Mouse (Mus musculus) CH12.LX (cell line): ENCODE data around the gene Tm4sf19. TPM values are rescaled to one million over a fixed set of nuclear protein-coding genes. Genes with fewer than 3 reads are reported as not detected.

ENCODE experiments used
- DNase-seq: peaks from one replicate; pipeline ENCODE4 v3.0.0-alpha.2; 2013; ENCODE audit errors: extremely low read depth
- H3K27ac ChIP-seq: 2 replicates; pipeline ENCODE4 v1.5.1; 2012; ENCODE audit warnings: low read depth, mild to moderate bottlenecking, control low read depth, moderate library complexity; ENCODE audit not compliant: insufficient read depth
- H3K27me3 ChIP-seq: replicated peaks from 2 replicates; pipeline ENCODE3; 2012; ENCODE audit warnings: inconsistent platforms
- H3K36me3 ChIP-seq, 2 experiments: replicated peaks in 1 of 2; 2 replicates each; pipeline versions ENCODE3 to v1.6.1; 2012; ENCODE audit warnings: inconsistent platforms in 1 of 2, low read length in 1 of 2, mild to moderate bottlenecking in 1 of 2, mixed read lengths in 1 of 2, moderate library complexity in 1 of 2; ENCODE audit not compliant: control insufficient read depth in 1 of 2, insufficient read depth in 1 of 2
- H3K4me1 ChIP-seq, 2 experiments: 2 replicates each; pipeline ENCODE4 v1.6.1; 2012; ENCODE audit warnings: inconsistent platforms in 1 of 2, moderate library complexity in 1 of 2; ENCODE audit not compliant: insufficient read depth in 2 of 2, control insufficient read depth in 1 of 2
- H3K4me2 ChIP-seq: 2 replicates; pipeline ENCODE4 v1.6.1; 2012; ENCODE audit warnings: low read depth, mild to moderate bottlenecking, control low read depth; ENCODE audit not compliant: poor library complexity, insufficient read depth, severe bottlenecking
- H3K4me3 ChIP-seq, 3 experiments: fragments of 150-350 bp in 1 of 3; sonication (generic) in 1 of 3; replicated peaks in 1 of 3; 2 replicates each; pipeline versions ENCODE3 to v1.5.1; 2011 to 2012; ENCODE audit warnings: low read depth in 2 of 3, low read length in 2 of 3, mild to moderate bottlenecking in 2 of 3, moderate library complexity in 2 of 3, control low read depth in 1 of 3, improper control_type of control experiment in 1 of 3, inconsistent platforms in 1 of 3, mixed read lengths in 1 of 3; ENCODE audit not compliant: poor library complexity in 1 of 3
- H3K79me2 ChIP-seq: replicated peaks from 2 replicates; pipeline ENCODE4 v1.6.1; 2012; ENCODE audit warnings: mild to moderate bottlenecking, moderate library complexity; ENCODE audit not compliant: control insufficient read depth, poor library complexity, insufficient read depth, severe bottlenecking; ENCODE audit errors: extremely low read depth
- H3K9ac ChIP-seq: 2 replicates; pipeline ENCODE4 v1.6.1; 2012; ENCODE audit warnings: low read depth, mild to moderate bottlenecking, control low read depth, moderate library complexity; ENCODE audit not compliant: insufficient read depth
- H3K9me3 ChIP-seq: replicated peaks from 2 replicates; pipeline ENCODE3; 2012; ENCODE audit warnings: low read length, inconsistent platforms, mixed read lengths
- BHLHE40 ChIP-seq: IDR thresholded peaks from 2 replicates; pipeline ENCODE4 v1.6.1; 2011; ENCODE audit warnings: mild to moderate bottlenecking, low read depth, low read length, improper control_type of control experiment
- CHD1 ChIP-seq: IDR thresholded peaks from 2 replicates; pipeline ENCODE4 v1.6.1; 2012; ENCODE audit warnings: low read depth, low read length, improper control_type of control experiment, inconsistent platforms
- CTCF ChIP-seq, 2 experiments: IDR thresholded peaks in 1 of 2; conservative IDR thresholded peaks in 1 of 2; 2 replicates each; pipeline ENCODE4 v1.5.1; 2011 to 2012; ENCODE audit warnings: low read depth in 2 of 2, low read length in 2 of 2, improper control_type of control experiment in 1 of 2, inconsistent platforms in 1 of 2, mild to moderate bottlenecking in 1 of 2, moderate library complexity in 1 of 2
- E2F4 ChIP-seq: IDR thresholded peaks from 2 replicates; pipeline ENCODE4 v1.6.1; 2011; ENCODE audit warnings: low read depth, low read length, improper control_type of control experiment; ENCODE audit not compliant: insufficient replicate concordance
- ELF1 ChIP-seq: IDR thresholded peaks from 2 replicates; pipeline ENCODE4 v1.6.1; 2014; ENCODE audit warnings: low read depth, mild to moderate bottlenecking, inconsistent platforms, low read length, improper control_type of control experiment
- EP300 ChIP-seq: IDR thresholded peaks from 2 replicates; pipeline ENCODE4 v1.6.1; 2011; ENCODE audit warnings: low read length, improper control_type of control experiment
- ETS1 ChIP-seq: conservative IDR thresholded peaks from 2 replicates; pipeline ENCODE4 v1.6.1; 2012; ENCODE audit warnings: low read depth, mild to moderate bottlenecking, inconsistent platforms, low read length, improper control_type of control experiment, moderate library complexity
- GABPA ChIP-seq: IDR thresholded peaks from 2 replicates; pipeline ENCODE4 v1.6.1; 2012; ENCODE audit warnings: low read depth, low read length, improper control_type of control experiment, inconsistent platforms; ENCODE audit not compliant: insufficient replicate concordance
- HCFC1 ChIP-seq: IDR thresholded peaks from 2 replicates; pipeline ENCODE4 v1.6.1; 2012; ENCODE audit warnings: low read depth, mild to moderate bottlenecking, inconsistent platforms, low read length, improper control_type of control experiment
- IRF4 ChIP-seq: IDR thresholded peaks from 2 replicates; pipeline ENCODE4 v1.6.1; 2014; ENCODE audit warnings: low read depth, mild to moderate bottlenecking, inconsistent platforms, low read length, improper control_type of control experiment
- JUND ChIP-seq: conservative IDR thresholded peaks from 2 replicates; pipeline ENCODE4 v1.6.1; 2011; ENCODE audit warnings: low read depth, low read length, improper control_type of control experiment
- KAT2A ChIP-seq: IDR thresholded peaks from 2 replicates; pipeline ENCODE4 v1.6.1; 2012; ENCODE audit warnings: low read length, improper control_type of control experiment, inconsistent platforms; ENCODE audit not compliant: insufficient replicate concordance
- MAX ChIP-seq: IDR thresholded peaks from 2 replicates; pipeline ENCODE4 v1.6.1; 2011; ENCODE audit warnings: low read length, improper control_type of control experiment
- MAZ ChIP-seq: IDR thresholded peaks from 2 replicates; pipeline ENCODE4 v1.6.1; 2012; ENCODE audit warnings: low read depth, mild to moderate bottlenecking, inconsistent platforms, low read length, improper control_type of control experiment, moderate library complexity
- MEF2A ChIP-seq: IDR thresholded peaks from 2 replicates; pipeline ENCODE4 v1.6.1; 2014; ENCODE audit warnings: low read depth, mild to moderate bottlenecking, inconsistent platforms, low read length, improper control_type of control experiment, borderline replicate concordance
- MXI1 ChIP-seq: IDR thresholded peaks from 2 replicates; pipeline ENCODE4 v1.6.1; 2011; ENCODE audit warnings: mild to moderate bottlenecking, low read depth, low read length, improper control_type of control experiment
- MYC ChIP-seq: IDR thresholded peaks from 2 replicates; pipeline ENCODE4 v1.6.1; 2011; ENCODE audit warnings: low read depth, mild to moderate bottlenecking, improper control_type of control experiment, low read length
- NELFE ChIP-seq: IDR thresholded peaks from 2 replicates; pipeline ENCODE4 v1.6.1; 2011; ENCODE audit warnings: low read depth, low read length, improper control_type of control experiment
- NRF1 ChIP-seq: IDR thresholded peaks from 2 replicates; pipeline ENCODE4 v1.6.1; 2014; ENCODE audit warnings: low read depth, mild to moderate bottlenecking, inconsistent platforms, low read length, improper control_type of control experiment, moderate library complexity
- PAX5 ChIP-seq: IDR thresholded peaks from 2 replicates; pipeline ENCODE4 v1.6.1; 2012; ENCODE audit warnings: low read length, inconsistent platforms, mixed read lengths
- POLR2A ChIP-seq: IDR thresholded peaks from 2 replicates; pipeline ENCODE4 v1.6.1; 2011; ENCODE audit warnings: low read depth, mild to moderate bottlenecking, improper control_type of control experiment, low read length
- POLR2AphosphoS2 ChIP-seq: IDR thresholded peaks from 2 replicates; pipeline ENCODE4 v1.6.1; 2011; ENCODE audit warnings: low read depth, low read length, improper control_type of control experiment
- RAD21 ChIP-seq: IDR thresholded peaks from 2 replicates; pipeline ENCODE4 v1.6.1; 2011; ENCODE audit warnings: low read depth, mild to moderate bottlenecking, low read length, improper control_type of control experiment, moderate library complexity
- RCOR1 ChIP-seq: conservative IDR thresholded peaks from 2 replicates; pipeline ENCODE4 v1.6.1; 2012; ENCODE audit warnings: low read depth, mild to moderate bottlenecking, inconsistent platforms, low read length, improper control_type of control experiment
- SIN3A ChIP-seq: IDR thresholded peaks from 2 replicates; pipeline ENCODE4 v1.6.1; 2012; ENCODE audit warnings: low read length, improper control_type of control experiment, inconsistent platforms
- TBP ChIP-seq: conservative IDR thresholded peaks from 2 replicates; pipeline ENCODE4 v1.6.1; 2011; ENCODE audit warnings: low read depth, low read length, improper control_type of control experiment
- TCF12 ChIP-seq: IDR thresholded peaks from 2 replicates; pipeline ENCODE4 v1.6.1; 2014; ENCODE audit warnings: low read depth, mild to moderate bottlenecking, inconsistent platforms, low read length, improper control_type of control experiment
- UBTF ChIP-seq: IDR thresholded peaks from 2 replicates; pipeline ENCODE4 v1.6.1; 2012; ENCODE audit warnings: low read depth, mild to moderate bottlenecking, inconsistent platforms, low read length, improper control_type of control experiment, moderate library complexity
- USF1 ChIP-seq: IDR thresholded peaks from 2 replicates; pipeline ENCODE4 v1.6.1; 2014; ENCODE audit warnings: low read depth, mild to moderate bottlenecking, inconsistent platforms, low read length, improper control_type of control experiment
- USF2 ChIP-seq: conservative IDR thresholded peaks from 2 replicates; pipeline ENCODE4 v1.6.1; 2011; ENCODE audit warnings: low read depth, low read length, improper control_type of control experiment
- ZC3H11A ChIP-seq: IDR thresholded peaks from 2 replicates; pipeline ENCODE4 v1.6.1; 2012; ENCODE audit warnings: low read depth, mild to moderate bottlenecking, inconsistent platforms, low read length, improper control_type of control experiment
- ZKSCAN1 ChIP-seq: IDR thresholded peaks from 2 replicates; pipeline ENCODE4 v1.6.1; 2012; ENCODE audit warnings: low read depth, inconsistent platforms, low read length, improper control_type of control experiment, borderline replicate concordance
- ZMIZ1 ChIP-seq: IDR thresholded peaks from 2 replicates; pipeline ENCODE4 v1.6.1; 2012; ENCODE audit warnings: low read depth, mild to moderate bottlenecking, inconsistent platforms, low read length, improper control_type of control experiment
- ZNF384 ChIP-seq: IDR thresholded peaks from 2 replicates; pipeline ENCODE4 v1.6.1; 2012; ENCODE audit warnings: low read depth, low read length, improper control_type of control experiment, inconsistent platforms
- dilution Hi-C: fragments of 300-500 bp; cut with MboI; formaldehyde crosslinking; loops from 2 replicates; pipeline ENCODE4 v1.14.3; 2020; ENCODE audit warnings: low sequenced_read_pairs; ENCODE audit not compliant: extremely low pct_unique_long_range_greater_than_20kb, extremely low pct_ligation_motif_present
- in situ Hi-C: fragments of 300-500 bp; cut with MboI; formaldehyde crosslinking; loops from 3 replicates; pipeline ENCODE4 v1.14.3; 2019; ENCODE audit warnings: low sequenced_read_pairs, low pct_ligation_motif_present, low pct_unique_long_range_greater_than_20kb, mixed read lengths
- polyA plus RNA-seq: library from polyadenylated mRNA; unstranded; fragments of >175 nt; gene quantifications from 2 replicates; pipeline ENCODE4 v1.2.1, GENCODE M21; 2012; ENCODE audit warnings: low read depth; ENCODE audit not compliant: insufficient read length
- total RNA-seq, 2 experiments: library from RNA; depleted of rRNA; stranded (reverse); fragments of 300-350 nt in 1 of 2; fragments of >200 nt in 1 of 2; gene quantifications; 2 replicates each; pipeline ENCODE4 v1.2.3; 2012 to 2014

Gene Tm4sf19
- total and polyA plus RNA-seq, 3 experiments = 0.25 to 1.3 (median 0.78) TPM

GRCm38 (mm10) chr16:32401335-32401965, 1.1 kb downstream of the Tm4sf19 start (continued):
- TF ChIP-seq ETS1 = peak; percentile 90
- TF ChIP-seq USF1 = no peak
- no peak for TF ChIP-seq E2F4
- TF ChIP-seq JUND = peak; percentile 64
- TF ChIP-seq UBTF = no peak
- TF ChIP-seq MXI1 = peak; percentile 99
- peak; percentile 98 for TF ChIP-seq SIN3A
- no peak for TF ChIP-seq GABPA
- no peak for TF ChIP-seq MAZ
- TF ChIP-seq BHLHE40 = peak; percentile 99
- peak; percentile 57 for TF ChIP-seq POLR2A
- peak; percentile 89; the same call in 1 of the 2 replicates for TF ChIP-seq MAX
- TF ChIP-seq MYC = peak; percentile 93
- TF ChIP-seq KAT2A = no peak
- peak; percentile 63 for TF ChIP-seq MEF2A

GRCm38 (mm10) chr16:32402818-32403217, 2.5 kb downstream of the Tm4sf19 start:
- no peak overlapping the region for H3K9ac ChIP-seq
- H3K27me3 ChIP-seq = no peaks in the 10 kb centered on the region
- no peaks in the 10 kb centered on the region for H3K36me3 ChIP-seq
- H3K9me3 ChIP-seq = no peaks in the 10 kb centered on the region
- in situ Hi-C loops (loop anchor here (5.0 kb wide), 1 partner anchor 34 kb away; no protein-coding TSS in a partner anchor), dilution Hi-C loops (no loop called here)
- H3K4me2 ChIP-seq = no peak overlapping the region
- DNase-seq = peak; percentile 84
- no peaks in the 10 kb centered on the region for H3K79me2 ChIP-seq
- H3K4me1 ChIP-seq = peaks cover 29 to 69% of the 10 kb centered on the region in 2 experiments
- no peak overlapping the region for H3K4me3 ChIP-seq
- H3K27ac ChIP-seq = peak overlapping the region; percentile 1; the same call in 1 of the 2 replicates
- TF ChIP-seq PAX5 (no peak), HCFC1 (peak; percentile 39), MAX (peak; percentile 81), MXI1 (no peak), NELFE (no peak), ZNF384 (no peak), UBTF (no peak), BHLHE40 (peak; percentile 57), GABPA (no peak), POLR2AphosphoS2 (no peak), ZKSCAN1 (no peak), USF2 (no peak), MYC (no peak; the same call in 1 of the 2 replicates), ETS1 (peak; percentile 50), TBP (0 out of 2 replicates have a peak, but pooled peaks have one; percentile 47), KAT2A (no peak), CHD1 (no peak), CTCF (conservative IDR thresholded peaks at IDR 0.05 in 1 of 2, IDR thresholded peaks at IDR 0.05 in 1 of 2; ENCODE audit: low read depth in 2 of 2, low read length in 2 of 2) (no peak), MEF2A (peak; percentile 25; the same call in 1 of the 2 replicates), EP300 (peak; percentile 77), USF1 (no peak), RCOR1 (peak; percentile 66; the same call in 1 of the 2 replicates), E2F4 (no peak), NRF1 (0 out of 2 replicates have a peak, but pooled peaks have one; percentile 12), ZMIZ1 (0 out of 2 replicates have a peak, but pooled peaks have one; percentile 25), IRF4 (peak; percentile 47), JUND (no peak; the same call in 1 of the 2 replicates), TCF12 (peak; percentile 64), ELF1 (no peak), ZC3H11A (no peak), RAD21 (no peak)
